Mouse (Mus musculus) CH12.LX (cell line): ENCODE measurements around the gene Prph. TPM values are rescaled to one million over a fixed set of nuclear protein-coding genes. Genes with fewer than 3 reads are reported as not detected.

Source experiments
- DNase-seq: peaks from one replicate; pipeline ENCODE4 v3.0.0-alpha.2; 2013; ENCODE audit errors: extremely low read depth
- H3K27ac ChIP-seq: 2 replicates; pipeline ENCODE4 v1.5.1; 2012; ENCODE audit warnings: low read depth, mild to moderate bottlenecking, control low read depth, moderate library complexity; ENCODE audit not compliant: insufficient read depth
- H3K27me3 ChIP-seq: replicated peaks from 2 replicates; pipeline ENCODE3; 2012; ENCODE audit warnings: inconsistent platforms
- H3K36me3 ChIP-seq, 2 experiments: replicated peaks in 1 of 2; 2 replicates each; pipeline versions ENCODE3 to v1.6.1; 2012; ENCODE audit warnings: inconsistent platforms in 1 of 2, low read length in 1 of 2, mild to moderate bottlenecking in 1 of 2, mixed read lengths in 1 of 2, moderate library complexity in 1 of 2; ENCODE audit not compliant: control insufficient read depth in 1 of 2, insufficient read depth in 1 of 2
- H3K4me1 ChIP-seq, 2 experiments: 2 replicates each; pipeline ENCODE4 v1.6.1; 2012; ENCODE audit warnings: inconsistent platforms in 1 of 2, moderate library complexity in 1 of 2; ENCODE audit not compliant: insufficient read depth in 2 of 2, control insufficient read depth in 1 of 2
- H3K4me2 ChIP-seq: 2 replicates; pipeline ENCODE4 v1.6.1; 2012; ENCODE audit warnings: low read depth, mild to moderate bottlenecking, control low read depth; ENCODE audit not compliant: poor library complexity, insufficient read depth, severe bottlenecking
- H3K4me3 ChIP-seq, 3 experiments: fragments of 150-350 bp in 1 of 3; sonication (generic) in 1 of 3; replicated peaks in 1 of 3; 2 replicates each; pipeline versions ENCODE3 to v1.5.1; 2011 to 2012; ENCODE audit warnings: low read depth in 2 of 3, low read length in 2 of 3, mild to moderate bottlenecking in 2 of 3, moderate library complexity in 2 of 3, control low read depth in 1 of 3, improper control_type of control experiment in 1 of 3, inconsistent platforms in 1 of 3, mixed read lengths in 1 of 3; ENCODE audit not compliant: poor library complexity in 1 of 3
- H3K79me2 ChIP-seq: replicated peaks from 2 replicates; pipeline ENCODE4 v1.6.1; 2012; ENCODE audit warnings: mild to moderate bottlenecking, moderate library complexity; ENCODE audit not compliant: control insufficient read depth, poor library complexity, insufficient read depth, severe bottlenecking; ENCODE audit errors: extremely low read depth
- H3K9ac ChIP-seq: 2 replicates; pipeline ENCODE4 v1.6.1; 2012; ENCODE audit warnings: low read depth, mild to moderate bottlenecking, control low read depth, moderate library complexity; ENCODE audit not compliant: insufficient read depth
- H3K9me3 ChIP-seq: replicated peaks from 2 replicates; pipeline ENCODE3; 2012; ENCODE audit warnings: low read length, inconsistent platforms, mixed read lengths
- CTCF ChIP-seq, 2 experiments: IDR thresholded peaks in 1 of 2; conservative IDR thresholded peaks in 1 of 2; 2 replicates each; pipeline ENCODE4 v1.5.1; 2011 to 2012; ENCODE audit warnings: low read depth in 2 of 2, low read length in 2 of 2, improper control_type of control experiment in 1 of 2, inconsistent platforms in 1 of 2, mild to moderate bottlenecking in 1 of 2, moderate library complexity in 1 of 2
- ETS1 ChIP-seq: conservative IDR thresholded peaks from 2 replicates; pipeline ENCODE4 v1.6.1; 2012; ENCODE audit warnings: low read depth, mild to moderate bottlenecking, inconsistent platforms, low read length, improper control_type of control experiment, moderate library complexity
- GABPA ChIP-seq: IDR thresholded peaks from 2 replicates; pipeline ENCODE4 v1.6.1; 2012; ENCODE audit warnings: low read depth, low read length, improper control_type of control experiment, inconsistent platforms; ENCODE audit not compliant: insufficient replicate concordance
- HCFC1 ChIP-seq: IDR thresholded peaks from 2 replicates; pipeline ENCODE4 v1.6.1; 2012; ENCODE audit warnings: low read depth, mild to moderate bottlenecking, inconsistent platforms, low read length, improper control_type of control experiment
- MXI1 ChIP-seq: IDR thresholded peaks from 2 replicates; pipeline ENCODE4 v1.6.1; 2011; ENCODE audit warnings: mild to moderate bottlenecking, low read depth, low read length, improper control_type of control experiment
- MYC ChIP-seq: IDR thresholded peaks from 2 replicates; pipeline ENCODE4 v1.6.1; 2011; ENCODE audit warnings: low read depth, mild to moderate bottlenecking, improper control_type of control experiment, low read length
- NRF1 ChIP-seq: IDR thresholded peaks from 2 replicates; pipeline ENCODE4 v1.6.1; 2014; ENCODE audit warnings: low read depth, mild to moderate bottlenecking, inconsistent platforms, low read length, improper control_type of control experiment, moderate library complexity
- ZNF384 ChIP-seq: IDR thresholded peaks from 2 replicates; pipeline ENCODE4 v1.6.1; 2012; ENCODE audit warnings: low read depth, low read length, improper control_type of control experiment, inconsistent platforms
- dilution Hi-C: fragments of 300-500 bp; cut with MboI; formaldehyde crosslinking; loops from 2 replicates; pipeline ENCODE4 v1.14.3; 2020; ENCODE audit warnings: low sequenced_read_pairs; ENCODE audit not compliant: extremely low pct_unique_long_range_greater_than_20kb, extremely low pct_ligation_motif_present
- in situ Hi-C: fragments of 300-500 bp; cut with MboI; formaldehyde crosslinking; loops from 3 replicates; pipeline ENCODE4 v1.14.3; 2019; ENCODE audit warnings: low sequenced_read_pairs, low pct_ligation_motif_present, low pct_unique_long_range_greater_than_20kb, mixed read lengths
- polyA plus RNA-seq: library from polyadenylated mRNA; unstranded; fragments of >175 nt; gene quantifications from 2 replicates; pipeline ENCODE4 v1.2.1, GENCODE M21; 2012; ENCODE audit warnings: low read depth; ENCODE audit not compliant: insufficient read length
- total RNA-seq, 2 experiments: library from RNA; depleted of rRNA; stranded (reverse); fragments of 300-350 nt in 1 of 2; fragments of >200 nt in 1 of 2; gene quantifications; 2 replicates each; pipeline ENCODE4 v1.2.3; 2012 to 2014

The Prph gene
- total and polyA plus RNA-seq, 3 experiments, result 0.12 TPM; not detected in 2

DNA sequence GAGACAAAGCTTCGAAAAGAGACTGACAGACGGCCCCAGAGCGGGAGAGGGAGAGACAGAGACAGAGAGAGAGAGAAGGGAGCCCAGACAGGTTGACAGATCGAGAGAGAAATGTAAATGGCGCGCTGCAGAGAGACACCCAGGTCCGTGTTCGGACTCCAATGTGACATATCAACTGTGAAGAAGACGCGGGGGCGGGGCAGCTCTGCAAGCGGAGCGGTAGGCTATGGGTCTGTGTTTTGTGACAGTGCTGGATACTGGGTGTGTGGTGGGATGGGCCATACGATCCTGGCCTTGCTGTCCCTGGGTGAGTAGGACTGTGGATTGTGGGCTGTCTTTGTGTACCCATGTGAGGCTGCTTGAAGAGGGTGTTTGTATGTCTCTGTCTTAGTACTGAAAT lies 34.1 kb downstream of the Prph start:
- H3K27me3 ChIP-seq, result no peaks in the 10 kb centered on the region
- H3K4me3 ChIP-seq, result no peak overlapping the region
- H3K79me2 ChIP-seq, result no peaks in the 10 kb centered on the region
- H3K9me3 ChIP-seq, result peaks cover 11% of the 10 kb centered on the region
- no peak overlapping the region for H3K4me2 ChIP-seq
- in situ Hi-C loops (no loop called here), dilution Hi-C loops (no loop called here)
- peaks cover 0 to 22% of the 10 kb centered on the region in 2 experiments for H3K36me3 ChIP-seq
- H3K4me1 ChIP-seq, result peaks cover 3 to 13% of the 10 kb centered on the region in 2 experiments; a peak in 3 of 4 replicates
- no peak for TF ChIP-seq MXI1
- no peak for TF ChIP-seq GABPA
- no peak for TF ChIP-seq MYC
- DNase-seq, result no peak
- H3K9ac ChIP-seq, result no peak overlapping the region
- H3K27ac ChIP-seq, result no peak overlapping the region

DNA sequence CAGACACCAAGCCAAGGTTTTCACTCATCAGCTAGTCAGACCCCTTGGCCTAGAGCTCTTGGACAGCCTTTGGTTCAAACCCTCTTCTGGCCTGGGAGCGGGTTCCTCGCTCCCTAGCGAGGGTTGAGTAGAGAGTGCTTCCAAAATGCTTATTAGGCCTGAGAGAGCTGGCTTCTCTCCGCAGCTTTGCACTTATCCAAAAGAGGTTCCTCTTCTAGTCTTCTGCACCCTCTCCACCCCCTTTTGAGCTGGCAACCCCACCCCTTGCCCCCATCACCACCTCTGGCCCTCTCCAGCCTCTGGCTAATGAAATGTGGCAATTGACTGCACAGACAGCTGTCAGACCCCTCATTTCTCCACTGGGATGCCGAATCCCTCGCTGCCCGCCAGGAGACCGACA lies 37.9 kb downstream of the Prph start, which contains the start of gene Dnajc22:
Gene Dnajc22 (plus strand): TSS at position 301 of the 400 bp plus-strand sequence.
- TF ChIP-seq GABPA (no peak), HCFC1 (no peak)
- Histone ChIP-seq H3K9me3 (peaks cover 7% of the 10 kb centered on the region), H3K27me3 (no peaks in the 10 kb centered on the region), H3K79me2 (no peaks in the 10 kb centered on the region), H3K4me2 (no peak within 1 kb of the TSS), H3K27ac (no peak within 1 kb of the TSS), H3K4me3 (no peak within 1 kb of the TSS), H3K36me3 (no peaks in the 10 kb centered on the region), H3K9ac (no peak within 1 kb of the TSS), H3K4me1 (peaks cover 3 to 10% of the 10 kb centered on the region in 2 experiments; a peak in 3 of 4 replicates)
- dilution Hi-C loops (no loop called here), in situ Hi-C loops (no loop called here)
- DNase-seq, result no peak

DNA sequence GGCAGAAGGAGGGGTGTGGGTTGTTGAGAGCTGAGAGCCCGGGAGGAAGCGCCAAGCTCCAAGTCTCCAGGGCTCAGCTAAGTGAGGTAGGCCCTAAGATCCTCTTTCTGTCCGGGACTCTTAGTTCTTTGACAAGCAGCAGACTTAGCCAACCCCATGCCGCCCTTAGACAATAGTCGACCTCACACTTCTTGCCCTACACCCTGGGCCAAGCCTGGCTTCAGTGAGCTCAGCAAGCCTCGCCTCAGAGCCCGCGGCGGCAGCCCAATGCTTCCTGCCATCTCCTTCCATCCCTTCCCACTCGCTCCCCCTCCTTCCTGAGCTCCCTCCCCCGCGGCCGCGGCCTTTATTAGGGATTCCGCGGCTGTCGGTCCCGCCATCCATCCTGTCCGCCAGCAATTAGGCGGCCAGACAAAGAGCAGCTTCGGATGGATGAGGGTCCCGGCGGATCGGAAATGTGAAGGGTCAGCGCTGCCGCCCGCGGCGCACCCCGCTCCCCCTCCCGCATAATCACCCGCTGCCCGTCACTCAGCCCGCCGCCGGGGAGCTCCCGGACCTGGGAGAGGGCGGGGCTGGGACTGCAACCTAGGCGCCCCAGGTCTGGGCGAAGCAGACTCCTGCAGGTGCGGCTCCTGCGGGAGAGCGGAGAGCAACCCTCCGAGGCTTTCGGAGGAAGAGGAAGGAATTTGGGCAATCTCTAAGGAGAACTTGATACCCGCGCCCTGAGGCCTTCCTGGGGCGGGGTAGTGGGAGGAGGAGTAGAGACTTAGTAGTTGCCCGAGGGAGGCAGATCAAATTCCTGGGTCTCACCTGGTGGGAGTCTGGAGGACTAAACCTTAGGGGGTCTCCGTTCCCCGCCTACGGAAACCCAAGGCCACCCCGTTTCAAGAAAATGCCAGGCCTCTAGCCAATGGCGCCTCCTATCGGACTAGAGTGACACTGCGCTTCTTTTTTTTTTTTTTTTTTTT lies 38.6 kb downstream of the Prph start:
- Histone ChIP-seq H3K4me2 (no peak overlapping the region), H3K9ac (no peak overlapping the region), H3K79me2 (no peaks in the 10 kb centered on the region), H3K27me3 (no peaks in the 10 kb centered on the region), H3K9me3 (peaks cover 3% of the 10 kb centered on the region), H3K4me1 (peaks cover 3 to 13% of the 10 kb centered on the region in 2 experiments; a peak in 3 of 4 replicates), H3K27ac (no peak overlapping the region), H3K4me3 (no peak overlapping the region), H3K36me3 (no peaks in the 10 kb centered on the region)
- TF ChIP-seq NRF1 (no peak), CTCF (conservative IDR thresholded peaks at IDR 0.05 in 1 of 2, IDR thresholded peaks at IDR 0.05 in 1 of 2; ENCODE audit: low read depth in 2 of 2, low read length in 2 of 2) (0 out of 4 replicates have a peak, but pooled peaks of 1 of the 2 experiments have one; percentile 9), ZNF384 (peak; percentile 73), ETS1 (no peak)
- no peak for DNase-seq
- dilution Hi-C loops, result no loop called here
- in situ Hi-C loops, result no loop called here
